ENCODE assay signal across 8 mouse cellular contexts in the genomic region with DNA sequence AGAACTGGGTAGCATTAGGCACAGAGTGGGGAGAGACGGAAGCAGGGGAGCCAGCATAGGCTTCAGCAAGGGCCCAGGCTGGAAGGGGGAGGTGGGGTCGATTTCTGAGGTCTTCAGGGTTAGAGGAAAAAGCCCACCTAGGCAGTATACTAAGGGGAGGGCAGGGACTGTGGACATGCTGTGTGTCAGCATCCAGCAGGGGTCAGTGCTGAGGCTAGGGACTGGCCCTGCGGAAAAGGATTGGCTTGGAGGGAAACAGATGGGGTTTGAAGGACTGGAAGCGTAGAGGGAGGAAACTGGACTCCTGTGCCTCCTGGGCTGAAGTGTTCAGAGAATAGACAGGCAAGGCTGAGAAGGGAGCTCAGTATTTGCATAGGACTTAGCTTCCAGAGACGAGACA.
DNase-seq lines count a peak whose midpoint lies in the region; ATAC-seq and TF ChIP-seq lines count a peak whose summit lies in the region.

No protein-coding gene starts in this region.

- peak; percentile 97 for TF ChIP-seq CTCF in lung, adult 2 months (IDR thresholded peaks at IDR 0.05; ENCODE audit: insufficient read depth, low read length)

- 33% methylated on average over 5 of the region's 5 CpGs for WGBS in intestine, embryonic 15.5 days
- WGBS in lung, adult 2 months, result 34% methylated on average over 5 of the region's 5 CpGs

- H3K36me3 ChIP-seq in intestine, embryonic 15.5 days, result no peaks in the 10 kb centered on the region

- no peak for ATAC-seq in intestine, embryonic 15.5 days
- ATAC-seq in neutrophil, adult 5-6 weeks (ENCODE audit: extremely low read depth, insufficient number of reproducible peaks, low FRiP score, poor library complexity, severe bottlenecking), result 0 out of 2 replicates have a peak, but pooled peaks have one; percentile 15

- no peak overlapping the region for H3K4me2 ChIP-seq in intestine, embryonic 15.5 days (replicated peaks)

- no peaks in the 10 kb centered on the region for H3K9me3 ChIP-seq in intestine, embryonic 15.5 days

- peak overlapping the region; percentile 92 for H3K27ac ChIP-seq in intestine, embryonic 15.5 days

- DNase-seq in right cerebral cortex, postnatal 10 days (ENCODE audit: low spot score in 2 of 2), result peak; percentile 59 to 70
- no peak for DNase-seq in right cerebral cortex, postnatal 36 days (ENCODE audit: low spot score in 2 of 2)
- DNase-seq in cerebellum, postnatal 10 days, result peak; percentile 83 to 84
- DNase-seq in gastrocnemius, postnatal 10 days, result peak; percentile 82
- DNase-seq in lung, adult 2 months, result peak; percentile 70
- no peak for DNase-seq in layer of hippocampus, adult 9-10 months (ENCODE audit: low spot score)

- no peak overlapping the region for H3K9ac ChIP-seq in intestine, embryonic 15.5 days

- no peak overlapping the region for H3K4me3 ChIP-seq in intestine, embryonic 15.5 days (replicated peaks)
- H3K4me3 ChIP-seq in lung, adult 2 months (replicated peaks; ENCODE audit: extremely low read depth, low read depth, low read length), result no peak overlapping the region

- H3K27me3 ChIP-seq in intestine, embryonic 15.5 days (replicated peaks), result no peaks in the 10 kb centered on the region

- H3K4me1 ChIP-seq in intestine, embryonic 15.5 days (replicated peaks), result peaks cover 25% of the 10 kb centered on the region
- H3K4me1 ChIP-seq in lung, adult 2 months (ENCODE audit: control insufficient read depth, insufficient read depth, low read length), result peaks cover 9% of the 10 kb centered on the region; the same call in 1 of the 2 replicates

- TF ChIP-seq POLR2A in lung, adult 2 months (IDR thresholded peaks at IDR 0.05; ENCODE audit: borderline replicate concordance, extremely low read depth, low read depth, low read length), result no peak

Comparison
In these comparisons a context has a peak if more than half of its experiments do, and no peak if none do; other contexts are left out.
1. DNase-seq: peak in right cerebral cortex, postnatal 10 days (2 of 2), cerebellum, postnatal 10 days (2 of 2), gastrocnemius, postnatal 10 days (single experiment) and lung, adult 2 months (single experiment); none in right cerebral cortex, postnatal 36 days (0 of 2) and layer of hippocampus, adult 9-10 months (single experiment).